Mouse (Mus musculus) yolk sac, embryonic 10.5 days (tissue): ENCODE results near the gene Ghr.

Experiments
- DNase-seq: peaks from one replicate; pipeline ENCODE4 v3.0.0-alpha.2; 2017; ENCODE audit warnings: low spot score

The Ghr gene

DNA sequence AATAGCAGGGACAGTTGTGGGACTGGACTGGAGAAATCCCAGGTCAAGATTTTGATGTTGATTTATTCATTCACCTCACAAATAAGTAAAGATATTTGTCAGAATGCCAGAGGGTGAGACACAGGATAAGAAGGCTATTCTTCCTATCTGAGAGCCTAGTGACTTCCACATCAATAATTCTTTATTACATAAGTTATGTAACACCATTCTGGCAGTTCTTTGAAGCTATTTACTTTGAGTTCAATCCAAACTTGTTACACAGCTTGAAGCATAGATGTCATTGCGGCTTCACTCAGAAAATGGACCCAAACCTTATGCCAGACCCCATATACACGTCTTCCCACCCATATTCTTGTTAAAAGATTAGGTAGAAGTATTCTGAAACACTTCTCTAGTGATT lies 133.7 kb downstream of the Ghr start:
- DNase-seq: no peak

DNA sequence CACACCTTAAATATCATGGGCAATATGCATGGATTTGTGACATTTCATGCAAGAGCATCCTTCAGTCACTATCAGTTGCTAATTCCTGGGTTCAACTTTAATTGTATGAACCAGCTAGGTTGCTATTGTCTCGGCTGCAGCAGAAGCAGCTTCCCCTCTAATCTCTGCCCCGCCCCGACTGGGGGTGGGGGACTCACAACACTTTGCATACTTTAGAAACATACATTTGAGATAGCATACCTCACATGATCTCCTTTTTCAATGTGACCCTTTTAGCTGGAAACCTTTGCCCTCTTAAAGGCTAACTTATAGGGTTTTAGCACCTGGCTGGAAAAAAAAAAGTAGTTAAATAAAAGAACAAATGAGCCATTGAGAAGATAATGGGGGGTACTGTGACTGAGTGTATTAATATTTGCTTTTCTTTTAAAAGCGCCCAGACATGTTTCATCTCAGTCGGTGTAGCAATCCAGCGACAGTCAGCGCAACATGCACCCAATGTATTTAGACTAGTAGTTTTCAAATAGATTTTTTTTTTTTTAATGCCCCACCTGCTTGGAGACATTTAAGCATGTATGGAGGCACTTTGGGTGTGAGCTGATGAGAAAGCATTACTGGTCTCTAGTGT lies 137.9 kb downstream of the Ghr start:
- DNase-seq: no peak

DNA sequence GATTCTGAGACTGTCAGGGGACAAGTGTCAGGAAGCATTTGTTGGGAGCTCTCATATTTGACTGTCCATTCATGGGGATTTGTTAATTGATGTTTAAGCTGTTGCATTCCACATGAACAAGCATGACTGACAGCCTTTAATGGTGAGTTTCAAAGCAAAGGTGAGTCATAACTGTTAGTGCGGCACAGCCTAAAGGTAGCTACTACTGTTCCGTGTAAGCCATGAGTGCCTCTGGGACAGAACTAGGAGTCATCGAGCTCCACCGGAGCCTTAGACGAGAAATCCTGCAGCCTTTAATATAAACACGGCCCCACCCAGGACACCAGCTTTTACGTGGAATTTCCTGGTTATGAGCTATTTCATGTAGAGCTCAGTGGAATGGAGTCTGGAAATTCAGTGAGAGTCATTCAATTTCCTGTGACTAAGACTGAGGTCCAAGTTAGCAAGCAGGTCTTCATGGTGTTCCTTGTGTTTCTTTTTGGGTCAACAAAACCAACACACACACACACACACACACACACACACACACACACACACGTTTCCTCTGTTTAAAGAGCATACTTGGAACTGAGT lies 138.8 kb downstream of the Ghr start:
- DNase-seq: no peak

DNA sequence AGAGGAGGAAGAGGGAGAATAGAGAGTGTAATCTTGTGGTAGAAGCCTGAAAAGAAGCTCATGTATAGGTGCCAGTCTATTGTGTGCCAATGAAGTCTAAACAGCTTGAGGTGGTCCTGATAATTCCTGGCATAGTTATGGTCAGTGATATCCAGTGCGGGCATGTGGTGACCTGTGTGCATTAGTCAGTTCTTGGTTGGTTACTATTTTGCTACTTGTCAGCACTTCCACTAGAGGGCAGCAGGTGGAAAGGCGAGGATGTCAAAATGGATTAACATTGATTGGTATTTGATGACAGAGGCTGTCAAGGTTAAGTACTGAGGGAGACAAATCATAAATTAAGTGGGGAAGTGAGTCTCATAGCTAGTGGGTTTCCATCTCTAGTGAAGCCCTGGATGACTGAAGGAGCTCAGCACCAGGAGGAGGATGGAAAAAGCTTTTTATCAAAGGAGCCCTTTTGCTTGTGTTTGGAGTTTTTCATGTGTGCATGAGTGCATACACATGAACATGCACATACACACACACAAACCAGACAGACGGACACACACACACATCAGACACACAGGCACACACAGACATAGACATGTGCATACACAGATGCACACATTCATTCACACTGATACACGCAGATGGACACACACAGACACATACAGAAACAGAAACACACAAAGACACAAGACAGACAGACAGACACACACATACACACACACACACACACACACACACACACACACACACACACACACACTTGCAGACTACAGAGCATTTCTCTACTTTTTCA lies 141.6 kb downstream of the Ghr start:
- DNase-seq: peak; percentile 28

DNA sequence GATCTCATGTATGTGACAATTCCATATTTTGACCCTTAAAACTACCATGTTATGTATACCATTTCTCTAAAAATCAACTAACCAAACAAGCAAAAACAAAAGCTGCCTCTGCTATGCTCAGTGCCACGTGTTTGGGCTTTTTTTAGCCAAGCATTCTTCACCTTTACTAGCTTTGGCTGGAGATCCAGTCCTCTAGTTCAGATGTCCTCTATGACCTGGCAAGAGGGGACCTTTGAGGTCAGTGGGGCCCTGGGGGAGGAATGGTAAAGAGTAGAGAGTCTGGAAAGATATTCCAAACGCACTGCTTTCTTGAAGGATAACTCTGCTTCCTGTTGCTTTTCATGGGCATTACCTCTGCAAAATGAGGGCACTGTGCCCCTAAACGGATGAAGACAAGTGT lies 145.9 kb downstream of the Ghr start:
- no peak for DNase-seq

- DNase-seq: no peak
These were observed 147.7 kb downstream of the Ghr start for GRCm38 (mm10) chr15:3435637-3436036.

GRCm38 (mm10) chr15:3434461-3434860 lies 148.8 kb downstream of the Ghr start:
- DNase-seq: no peak

GRCm38 (mm10) chr15:3433281-3433680 lies 150.0 kb downstream of the Ghr start:
- DNase-seq: peak; percentile 67

DNA sequence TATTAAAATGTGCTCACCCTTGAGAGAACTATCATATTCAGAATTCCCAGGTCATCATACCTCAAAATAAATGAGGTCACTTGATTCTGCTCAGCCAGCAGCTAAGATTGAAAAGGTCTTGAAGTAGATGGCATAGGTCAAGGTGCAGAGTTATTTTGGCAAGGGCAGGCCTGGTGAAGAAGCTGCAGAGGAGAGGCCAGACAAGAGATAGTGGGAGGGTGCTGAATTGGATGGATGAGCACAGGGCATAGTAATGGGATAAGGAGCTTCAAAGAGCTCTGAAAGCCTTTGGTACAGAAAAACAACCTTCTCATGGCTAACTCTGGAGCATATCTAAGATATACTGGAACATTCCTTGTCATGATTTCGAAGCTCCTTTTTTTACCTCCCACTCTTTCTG lies 150.5 kb downstream of the Ghr start:
- no peak for DNase-seq

- no peak for DNase-seq
These were observed 153.9 kb downstream of the Ghr start for GRCm38 (mm10) chr15:3429417-3429816.

DNA sequence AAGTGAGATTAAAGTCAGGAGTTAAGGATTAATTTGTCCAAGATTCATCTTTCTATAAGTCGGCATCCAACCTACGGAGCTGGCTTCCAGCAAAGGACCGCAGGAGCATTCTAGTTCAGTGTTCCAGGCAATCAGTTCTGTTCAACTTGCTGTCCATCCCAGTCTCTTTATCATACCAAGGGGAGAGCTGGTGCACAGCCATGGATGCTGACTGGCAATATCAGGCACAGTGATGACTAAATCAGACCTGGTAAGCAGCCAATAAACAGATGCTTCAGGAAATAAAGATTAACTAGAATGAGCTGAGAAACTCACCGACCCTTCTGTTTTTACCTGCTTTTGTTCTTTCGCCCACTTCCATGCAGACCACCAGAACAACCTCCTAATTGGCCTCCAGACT lies 154.3 kb downstream of the Ghr start:
- DNase-seq: no peak

GRCm38 (mm10) chr15:3426401-3426800 lies 156.9 kb downstream of the Ghr start:
- DNase-seq: no peak

DNA sequence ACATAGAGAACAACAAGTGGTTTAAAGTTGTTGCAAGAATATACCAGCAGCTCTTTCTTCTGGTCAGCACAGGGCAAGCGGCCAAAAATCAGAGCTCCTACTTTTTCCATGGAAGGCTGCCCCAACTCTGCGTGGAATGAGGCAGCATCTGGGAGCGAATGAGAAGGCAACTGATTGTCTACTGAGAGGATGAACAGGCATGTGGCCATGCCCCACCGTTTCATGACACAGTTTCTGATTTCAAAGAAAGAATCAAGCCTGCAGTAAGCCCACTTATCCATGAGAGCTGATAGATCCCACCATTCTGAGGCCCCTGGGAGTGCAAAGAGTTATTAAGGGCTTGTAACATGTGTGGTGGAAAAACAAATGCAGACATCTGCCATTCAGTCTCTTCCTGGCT lies 160.1 kb downstream of the Ghr start:
- DNase-seq: no peak

GRCm38 (mm10) chr15:3417699-3418098 lies 165.6 kb downstream of the Ghr start:
- DNase-seq: no peak

- DNase-seq: no peak
These were observed 170.2 kb downstream of the Ghr start for GRCm38 (mm10) chr15:3413103-3413502.

DNA sequence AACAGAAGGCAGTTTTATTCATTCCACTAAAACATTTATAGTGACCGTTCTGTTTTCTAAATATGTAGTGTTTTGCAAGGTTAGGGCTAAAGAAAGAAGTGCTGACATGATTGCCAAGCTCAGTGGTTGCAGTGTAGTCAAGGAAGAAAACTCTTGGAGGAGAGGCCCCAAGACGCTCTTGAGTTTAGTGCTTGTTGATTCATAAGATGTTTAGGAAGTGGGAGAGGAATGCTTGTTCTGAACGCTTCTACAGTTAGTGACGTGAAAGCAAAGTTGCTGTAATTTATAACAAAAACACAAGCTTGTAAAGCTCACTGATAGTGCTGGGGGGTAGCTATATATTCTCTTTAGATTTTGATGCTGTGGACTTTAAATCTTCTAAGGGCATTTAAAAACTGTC lies 174.8 kb downstream of the Ghr start:
- no peak for DNase-seq

DNA sequence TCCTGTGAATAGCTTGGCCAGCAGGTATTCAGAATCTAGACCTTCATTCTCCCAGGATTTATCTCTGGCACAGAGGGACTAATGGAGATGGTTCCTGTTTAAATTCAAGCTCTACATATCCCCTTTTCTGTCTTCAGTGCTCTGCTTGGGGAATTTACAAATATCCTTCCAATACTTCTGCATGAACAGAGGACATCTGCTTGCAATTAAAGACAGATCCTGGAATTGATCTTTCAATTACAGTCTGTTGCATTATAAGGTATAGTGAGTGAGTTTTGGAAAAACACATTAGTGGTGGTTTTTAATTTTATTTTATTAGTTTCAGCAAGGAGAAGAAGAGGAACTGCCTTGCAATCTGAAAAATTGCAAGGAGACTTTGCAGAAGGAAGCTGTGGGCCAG lies 184.1 kb downstream of the Ghr start:
- DNase-seq: no peak

DNA sequence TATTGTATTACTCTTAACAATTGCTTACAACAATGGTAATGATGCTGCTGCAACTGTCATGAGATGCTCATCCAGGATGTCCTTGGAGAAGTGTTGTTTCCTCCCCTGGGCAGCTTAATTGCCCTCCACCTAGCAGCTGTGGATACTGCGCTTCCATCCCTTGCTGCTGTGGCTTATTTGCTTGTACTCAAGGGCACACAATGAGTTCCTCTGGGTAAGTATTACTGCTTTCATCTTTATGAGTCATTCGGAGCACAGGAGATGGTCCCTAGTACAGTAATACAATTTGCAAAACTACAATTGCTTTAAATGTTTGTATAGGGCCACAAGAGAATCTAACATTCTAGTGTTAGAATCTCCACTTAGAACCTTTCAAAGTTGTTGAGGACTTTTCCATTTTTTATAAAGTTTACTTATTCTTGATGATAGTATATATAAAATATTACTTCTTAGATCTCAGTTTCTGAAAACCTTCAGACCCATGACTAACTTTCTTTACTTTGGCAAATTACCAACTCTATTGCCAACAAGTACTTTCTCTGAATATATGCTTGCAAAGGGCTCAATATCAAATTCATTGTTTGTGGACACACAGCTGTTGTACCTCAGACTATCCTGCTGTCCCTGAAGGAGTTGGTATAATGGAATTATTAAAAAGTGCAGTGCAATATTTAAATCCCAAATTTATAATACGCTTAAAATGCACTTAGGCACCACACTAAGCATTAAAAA lies 185.8 kb downstream of the Ghr start:
- DNase-seq: no peak

DNA sequence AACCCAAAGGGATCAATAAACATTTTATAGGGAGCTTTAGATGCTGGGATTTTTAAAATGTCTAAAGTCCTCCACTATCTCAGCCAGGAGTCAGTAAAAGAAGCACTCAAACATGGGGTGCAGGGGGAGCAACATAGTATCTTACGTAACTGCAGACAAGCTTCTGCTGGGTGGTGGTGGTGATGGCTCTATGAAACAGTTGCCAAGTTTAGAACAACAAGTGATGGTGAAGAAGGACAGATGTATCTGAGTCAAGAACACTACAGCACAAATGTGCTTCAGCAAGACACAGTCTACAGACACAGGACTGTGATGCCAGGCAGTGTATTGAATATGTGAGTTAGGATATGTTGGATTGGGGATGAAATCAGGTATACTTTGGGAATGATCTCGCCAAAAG lies 187.1 kb downstream of the Ghr start:
- DNase-seq: no peak

GRCm38 (mm10) chr15:3395700-3396099 lies 187.6 kb downstream of the Ghr start:
- no peak for DNase-seq

DNA sequence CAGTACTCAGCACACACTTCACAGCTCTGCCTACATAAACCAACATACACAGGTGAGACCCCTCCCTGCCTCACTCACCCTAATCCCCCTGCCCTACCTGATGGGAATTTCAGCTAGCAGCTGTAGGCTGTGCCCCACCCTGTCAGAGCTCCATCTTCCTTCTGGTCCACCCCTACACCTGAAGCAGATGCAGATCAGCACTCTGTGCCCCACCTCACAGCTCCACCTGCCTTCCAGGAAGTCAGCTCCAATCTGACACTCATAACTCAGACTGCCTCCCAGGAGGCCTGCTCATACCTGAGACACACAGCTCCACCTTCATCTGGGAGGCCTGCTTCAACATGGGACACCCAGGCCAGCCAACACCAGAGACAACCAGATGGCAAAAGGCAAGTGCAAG lies 192.6 kb downstream of the Ghr start:
- no peak for DNase-seq

- no peak for DNase-seq
These were observed 194.3 kb downstream of the Ghr start for GRCm38 (mm10) chr15:3389011-3389410.

GRCm38 (mm10) chr15:3388485-3388884 lies 194.8 kb downstream of the Ghr start:
- no peak for DNase-seq
